Mouse (Mus musculus): ENCODE results near the gene Cpn2.

- no peak for TF ChIP-seq POLR2A (IDR thresholded peaks at IDR 0.05; ENCODE audit: low read depth, low read length)
- no peak for TF ChIP-seq CTCF (conservative IDR thresholded peaks at IDR 0.05; ENCODE audit: insufficient read depth, insufficient read length, low read depth, low read length)
Observed at GRCm38 (mm10) chr16:30290436-30290835, 23.1 kb upstream of the Cpn2 start.

Measured in kidney, adult 2 months (tissue).